Mouse (Mus musculus): ENCODE data around the gene Vasn. TPM values are rescaled to one million over a fixed set of nuclear protein-coding genes. Genes with fewer than 3 reads are reported as not detected.
"Not testable (repeated sequence)": the region's sequence is repeated elsewhere in the genome, so short reads cannot be mapped to it uniquely, and the experiment has no call there.

Vasn gene
- total and polyA plus RNA-seq, 3 experiments: 2.0 to 5.0 (median 2.2) TPM

DNA sequence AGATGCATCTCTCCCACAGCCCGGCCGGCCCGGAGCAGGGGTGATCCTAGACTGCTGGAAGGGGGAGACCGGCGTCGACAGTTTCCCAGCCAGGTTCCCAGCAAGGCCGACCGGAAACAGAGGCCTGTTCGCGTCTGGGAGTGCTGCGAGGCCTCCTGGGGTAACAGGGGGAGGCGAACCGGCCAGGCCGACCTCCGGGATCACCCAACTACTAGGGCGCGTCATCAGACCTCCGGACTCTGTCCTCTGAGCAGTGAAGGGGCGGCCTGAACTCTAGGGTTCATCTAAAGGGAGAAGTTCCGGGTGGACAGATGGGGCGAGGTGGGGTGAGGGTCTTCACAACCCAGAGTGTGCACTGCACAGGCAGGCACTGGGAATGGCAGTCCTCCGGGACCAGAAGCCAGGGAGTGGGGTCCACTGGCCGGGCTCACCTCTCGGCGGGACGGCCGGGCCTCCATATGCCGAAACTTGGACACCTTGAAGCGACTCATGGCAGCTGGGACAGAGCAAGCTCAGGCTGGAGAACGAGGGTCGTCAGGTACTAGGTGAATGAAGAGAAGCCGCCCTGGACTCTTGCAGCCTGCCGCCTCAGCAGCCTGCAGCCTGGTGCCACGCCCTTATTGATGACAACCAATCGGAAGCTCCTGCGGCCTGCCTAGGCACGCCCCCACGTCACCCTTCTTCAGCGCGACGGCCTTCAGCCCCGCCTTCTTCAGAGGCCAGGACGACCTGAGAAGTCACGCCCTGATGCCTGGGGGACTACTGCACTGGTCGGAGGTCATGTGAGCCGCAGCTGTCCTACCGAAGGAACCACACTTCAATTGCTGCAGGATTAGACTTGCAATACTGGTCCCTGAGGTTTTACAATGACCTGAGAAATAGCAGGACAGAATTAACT lies 39.6 kb downstream of the Vasn start, which contains the start of gene Coro7 (continued):
- TF ChIP-seq MAZ (IDR thresholded peaks at IDR 0.05; ENCODE audit: low read depth, low read length): 0 out of 2 replicates have a peak, but pooled peaks have one; percentile 17
- TF ChIP-seq JUN (IDR thresholded peaks at IDR 0.05; ENCODE audit: insufficient read depth, low read depth, low read length): no peak
- peak; percentile 53 for TF ChIP-seq HCFC1 (IDR thresholded peaks at IDR 0.05; ENCODE audit: low read depth, low read length)
- TF ChIP-seq USF1 (IDR thresholded peaks at IDR 0.05; ENCODE audit: low read depth, low read length): peak; percentile 86
- peak; percentile 73 for TF ChIP-seq IRF4 (IDR thresholded peaks at IDR 0.05; ENCODE audit: low read depth, low read length)
- peak; percentile 92 for TF ChIP-seq ETS1 (conservative IDR thresholded peaks at IDR 0.05; ENCODE audit: low read depth, low read length)
- TF ChIP-seq TCF12 (IDR thresholded peaks at IDR 0.05; ENCODE audit: low read depth, low read length): peak; percentile 93; the same call in 1 of the 2 replicates
- TF ChIP-seq ZNF384 (IDR thresholded peaks at IDR 0.05; ENCODE audit: low read depth, low read length): no peak
- peak; percentile 48 for TF ChIP-seq ELF1 (IDR thresholded peaks at IDR 0.05; ENCODE audit: low read depth, low read length)
- TF ChIP-seq CTCF (conservative IDR thresholded peaks at IDR 0.05 in 1 of 2, IDR thresholded peaks at IDR 0.05 in 1 of 2; ENCODE audit: low read depth in 2 of 2, low read length in 2 of 2): no peak
- TF ChIP-seq ZMIZ1 (IDR thresholded peaks at IDR 0.05; ENCODE audit: low read depth, low read length): peak; percentile 89; the same call in 1 of the 2 replicates
- TF ChIP-seq EP300 (IDR thresholded peaks at IDR 0.05; ENCODE audit: low read length): peak; percentile 67
- TF ChIP-seq RCOR1 (conservative IDR thresholded peaks at IDR 0.05; ENCODE audit: low read depth, low read length): peak; percentile 24; the same call in 1 of the 2 replicates
- TF ChIP-seq SMC3 (IDR thresholded peaks at IDR 0.05; ENCODE audit: low read depth, low read length): no peak
- TF ChIP-seq GABPA (IDR thresholded peaks at IDR 0.05; ENCODE audit: insufficient replicate concordance, low read depth, low read length): no peak
- TF ChIP-seq RAD21 (IDR thresholded peaks at IDR 0.05; ENCODE audit: low read depth, low read length): no peak
- TF ChIP-seq MAFK (IDR thresholded peaks at IDR 0.05; ENCODE audit: insufficient replicate concordance, low read length): 0 out of 2 replicates have a peak, but pooled peaks have one; percentile 23
- TF ChIP-seq PAX5 (IDR thresholded peaks at IDR 0.05; ENCODE audit: low read length): no peak
- TF ChIP-seq ZC3H11A (IDR thresholded peaks at IDR 0.05; ENCODE audit: low read depth, low read length): no peak

DNA sequence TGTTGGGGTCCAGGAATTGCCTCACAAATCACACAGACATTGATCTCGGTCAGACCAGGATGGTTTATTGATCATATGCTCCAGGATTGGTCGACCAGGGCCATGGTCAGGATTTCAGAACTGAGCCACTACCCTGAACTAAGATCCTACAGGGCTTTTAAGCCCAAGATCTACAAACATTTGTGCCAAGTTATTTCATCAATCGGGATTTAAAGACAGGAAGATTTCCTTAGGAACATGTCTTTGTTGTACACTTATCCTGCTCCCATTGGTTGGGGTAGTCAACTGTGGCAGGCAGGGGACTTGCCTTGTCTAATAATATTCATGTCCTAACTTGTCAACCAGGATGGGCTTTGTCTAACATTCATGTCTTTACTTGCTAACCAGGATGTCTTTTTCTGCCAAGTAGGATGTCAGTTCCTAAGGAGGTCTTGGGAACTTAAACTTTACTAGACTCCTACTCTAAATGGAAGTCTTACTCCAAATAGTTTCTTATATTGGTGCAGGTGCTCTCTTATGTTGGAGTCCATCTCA lies 41.2 kb downstream of the Vasn start:
- H3K27me3 ChIP-seq (replicated peaks); DNase-seq (ENCODE audit: extremely low read depth); H3K9ac ChIP-seq (ENCODE audit: insufficient read depth, low read depth); dilution Hi-C loops (cut with MboI; ENCODE audit: extremely low pct_ligation_motif_present, extremely low pct_unique_long_range_greater_than_20kb, low sequenced_read_pairs); H3K4me3 ChIP-seq (replicated peaks in 1 of 3; ENCODE audit: low read depth in 2 of 3, low read length in 2 of 3, poor library complexity in 1 of 3); H3K9me3 ChIP-seq (replicated peaks; ENCODE audit: low read length); in situ Hi-C loops (cut with MboI; ENCODE audit: low pct_ligation_motif_present, low pct_unique_long_range_greater_than_20kb, low sequenced_read_pairs); H3K4me2 ChIP-seq (ENCODE audit: insufficient read depth, low read depth, poor library complexity, severe bottlenecking): not testable (repeated sequence)
- Histone ChIP-seq H3K27ac (ENCODE audit: insufficient read depth, low read depth) (peak overlapping the region; percentile 12), H3K79me2 (replicated peaks; ENCODE audit: control insufficient read depth, extremely low read depth, insufficient read depth, poor library complexity, severe bottlenecking) (peaks cover 22% of the 10 kb centered on the region), H3K36me3 (replicated peaks in 1 of 2; ENCODE audit: control insufficient read depth in 1 of 2, insufficient read depth in 1 of 2, low read length in 1 of 2) (peaks cover 9 to 17% of the 10 kb centered on the region in 2 experiments), H3K4me1 (ENCODE audit: control insufficient read depth in 1 of 2, insufficient read depth in 2 of 2) (peaks cover 18 to 61% of the 10 kb centered on the region in 2 experiments)
- TF ChIP-seq ZMIZ1 (IDR thresholded peaks at IDR 0.05; ENCODE audit: low read depth, low read length): 0 out of 2 replicates have a peak, but pooled peaks have one; percentile 4
- peak; percentile 26; the same call in 1 of the 2 replicates for TF ChIP-seq IRF4 (IDR thresholded peaks at IDR 0.05; ENCODE audit: low read depth, low read length)
- peak; percentile 95 for TF ChIP-seq CHD1 (IDR thresholded peaks at IDR 0.05; ENCODE audit: low read depth, low read length)

Data from CH12.LX (cell line).